9 mouse cellular contexts compared by ENCODE assay signal in the genomic region with DNA sequence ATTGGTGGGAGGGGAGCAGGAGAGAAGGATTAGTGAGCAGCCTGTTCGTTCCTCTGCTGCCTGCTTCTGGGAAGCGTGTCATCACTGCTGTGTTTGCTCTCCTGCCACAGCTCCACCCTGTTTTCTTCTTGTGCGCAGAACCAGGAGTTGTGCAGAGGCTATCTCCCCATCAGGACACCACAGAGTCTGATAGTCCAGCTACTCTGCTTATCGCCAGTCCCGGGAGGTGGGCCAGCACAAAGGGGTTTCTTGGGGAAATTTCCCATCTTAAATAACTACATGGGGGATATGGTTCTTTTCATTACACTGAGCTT. TPM values are rescaled to one million over a fixed set of nuclear protein-coding genes. Genes with fewer than 3 reads are reported as not detected.
DNase-seq lines count a peak whose midpoint lies in the region; ATAC-seq and TF ChIP-seq lines count a peak whose summit lies in the region.
"Had no signal": no experiment of that assay in that cellular context is flagged by ENCODE, and none has a peak within 500 bp of the region (broad histone marks: within the 10 kb centered on the region; RNA-seq: fewer than 3 reads in every experiment).

No protein-coding gene starts in this region.

- no peaks in the 10 kb centered on the region for H3K27me3 ChIP-seq in limb, embryonic 15.5 days

- H3K4me3 ChIP-seq in gastrocnemius, adult 2 months: peak overlapping the region; percentile 49
- H3K4me3 ChIP-seq in limb, embryonic 15.5 days: no peak overlapping the region

- 19% methylated on average over 5 of the region's 5 CpGs for WGBS in limb, embryonic 15.5 days

- no peak overlapping the region for H3K9ac ChIP-seq in limb, embryonic 15.5 days

- ATAC-seq in limb, embryonic 15.5 days (ENCODE audit: insufficient number of reproducible peaks, low FRiP score, low TSS enrichment, low read depth): no peak
- no peak for ATAC-seq in activated CD4-positive, CD25-positive, alpha-beta regulatory T cell, adult 4 months

- DNase-seq in gastrocnemius, adult 2 months: peak; percentile 53
- no peak for DNase-seq in gastrocnemius, adult 18-20 months (ENCODE audit: low spot score)
- peak; percentile 34 to 55 for DNase-seq in spleen, postnatal 36 days (ENCODE audit: low spot score in 2 of 2)
- DNase-seq in spleen, postnatal 14 days (ENCODE audit: low spot score in 2 of 2): no peak
- DNase-seq in yolk sac, embryonic 10.5 days (ENCODE audit: low spot score): peak; percentile 57
- no peak for DNase-seq in urinary bladder, postnatal 4 days (ENCODE audit: low spot score in 2 of 2)
- DNase-seq: cerebellum, adult 2 months had no signal

- intact Hi-C loops in gastrocnemius, adult 2 months (cut with DNase I): no loop called here

- no peaks in the 10 kb centered on the region for H3K36me3 ChIP-seq in limb, embryonic 15.5 days

- no peak for TF ChIP-seq CTCF in gastrocnemius, adult 2 months (IDR thresholded peaks at IDR 0.05)

- peak overlapping the region; percentile 15; the same call in 1 of the 2 replicates for H3K4me2 ChIP-seq in limb, embryonic 15.5 days

- peak overlapping the region; percentile 84 for H3K27ac ChIP-seq in gastrocnemius, adult 2 months
- H3K27ac ChIP-seq in limb, embryonic 15.5 days: peak overlapping the region; percentile 77

- H3K4me1 ChIP-seq in limb, embryonic 15.5 days: peaks cover 57% of the 10 kb centered on the region

- no peaks in the 10 kb centered on the region for H3K9me3 ChIP-seq in limb, embryonic 15.5 days

RNA-seq across cellular contexts. Expression of gene Cyth3, which starts 11.3 kb away (rescaled TPM):
- 10 to 100 TPM; 10.7 to 15.8 TPM for total RNA-seq in gastrocnemius, adult 2 months (2021)
- 10 to 100 TPM; 10.1 to 12.1 TPM for total RNA-seq in gastrocnemius, adult 18-20 months (2021)
- 78.0 and 78.5 TPM in 2 replicates for polyA plus RNA-seq in limb, embryonic 15.5 days (2015; fragmentation: Nextera tagmentation; extraction: Ambion mirVana)
- polyA plus RNA-seq in activated CD4-positive, CD25-positive, alpha-beta regulatory T cell, adult 4 months (2017; shearing (Covaris generic)): 10 to 100 TPM; 30.3 to 32.8 TPM

Comparison
In these comparisons a context has a peak if more than half of its experiments do, and no peak if none do; other contexts are left out.
1. DNase-seq: peak in gastrocnemius, adult 2 months (single experiment), spleen, postnatal 36 days (2 of 2) and yolk sac, embryonic 10.5 days (single experiment); none in gastrocnemius, adult 18-20 months (single experiment), spleen, postnatal 14 days (0 of 2) and urinary bladder, postnatal 4 days (0 of 2).